Mouse (Mus musculus) frontal cortex, adult 2 months (tissue): ENCODE measurements around the gene Nrcam. TPM values are rescaled to one million over a fixed set of nuclear protein-coding genes. Genes with fewer than 3 reads are reported as not detected.
A peak's percentile ranks its signal among the peaks of the same experiment; 100 is the strongest.

Experiments used
- DNase-seq, 2 experiments: peaks; one replicate each; pipeline ENCODE4 v3.0.0; 2022; ENCODE audit warnings: low spot score in 1 of 2; ENCODE audit errors: extremely low spot score in 1 of 2
- polyA plus RNA-seq: library from polyadenylated mRNA; depleted of rRNA; stranded (reverse); fragments of >200 nt; gene quantifications from 2 replicates; pipeline ENCODE4 v1.2.3, GENCODE M21; 2012

Gene Nrcam
- polyA plus RNA-seq, 1 experiment: 159 TPM

DNA sequence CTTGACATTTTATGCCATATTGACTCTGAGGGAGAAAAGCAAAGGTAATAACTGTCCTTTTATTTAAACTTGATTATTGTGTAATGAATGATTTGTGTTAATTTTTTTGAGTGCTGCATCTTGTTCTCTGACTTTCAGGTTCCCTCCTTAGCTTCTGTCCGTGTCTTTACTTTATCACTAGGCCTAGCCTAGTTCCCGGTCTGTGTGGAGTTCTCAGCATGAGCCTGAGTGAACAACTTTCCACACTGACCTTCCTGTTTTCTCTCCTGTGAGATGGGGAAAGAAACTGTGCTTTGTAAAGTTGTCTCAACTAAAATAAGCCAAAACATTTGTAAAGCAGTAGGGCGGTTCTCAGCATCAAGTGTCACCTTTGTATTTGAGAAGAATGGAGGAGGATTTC is 179.9 kb downstream of the Nrcam start:
- DNase-seq: no peak

DNA sequence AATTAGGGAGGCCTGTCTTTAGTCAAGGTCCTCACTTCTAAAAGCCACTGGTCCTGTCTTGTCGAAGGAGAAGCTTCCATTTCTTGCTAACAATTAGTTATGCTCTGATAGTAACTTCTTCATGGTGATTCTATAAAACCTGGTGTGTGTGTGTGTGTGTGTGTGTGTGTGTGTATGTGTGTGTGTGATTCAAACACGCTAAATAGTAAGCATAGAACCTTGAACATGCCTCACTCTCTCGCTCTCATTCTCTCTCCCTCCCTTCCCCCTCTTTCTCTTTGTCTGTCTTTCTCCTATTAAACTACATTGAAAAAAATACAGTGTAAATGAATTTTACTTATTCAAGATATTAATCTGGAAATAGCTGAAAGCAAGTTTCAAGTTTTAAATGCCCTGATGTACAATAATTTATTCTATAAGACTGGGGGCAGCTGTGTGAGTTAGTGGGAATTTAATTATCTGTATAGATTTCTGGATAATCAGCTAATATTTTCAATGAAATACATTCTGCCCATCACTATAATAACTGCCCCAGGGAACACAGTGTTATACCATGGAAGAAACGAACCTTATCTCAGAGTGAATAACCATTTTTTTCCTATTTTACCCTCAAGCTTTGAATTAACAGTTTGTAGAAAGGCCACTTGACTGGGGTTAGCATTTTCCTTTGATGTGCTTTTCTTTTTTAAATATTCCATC is 180.9 kb downstream of the Nrcam start:
- DNase-seq: no peak

DNA sequence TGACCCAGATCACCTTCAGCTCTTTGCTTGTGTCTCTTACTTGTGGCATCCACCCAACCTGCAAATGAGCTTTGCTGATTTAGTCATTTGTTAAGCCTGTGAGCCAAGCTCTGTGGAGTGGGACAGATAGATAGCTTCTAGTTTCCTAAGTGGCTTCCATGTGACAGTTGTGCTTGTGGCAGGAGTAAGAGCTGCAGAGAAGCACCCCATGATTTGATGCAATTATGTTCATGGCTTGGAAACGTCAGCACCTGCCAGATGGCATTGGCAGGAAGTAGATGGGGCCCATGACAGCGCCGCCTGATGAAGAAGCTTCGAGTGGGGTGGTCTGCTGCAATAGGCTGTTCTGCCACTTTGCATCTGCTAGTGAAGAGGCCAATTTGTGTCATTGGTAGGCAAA is 186.4 kb downstream of the Nrcam start:
- no peak for DNase-seq

DNA sequence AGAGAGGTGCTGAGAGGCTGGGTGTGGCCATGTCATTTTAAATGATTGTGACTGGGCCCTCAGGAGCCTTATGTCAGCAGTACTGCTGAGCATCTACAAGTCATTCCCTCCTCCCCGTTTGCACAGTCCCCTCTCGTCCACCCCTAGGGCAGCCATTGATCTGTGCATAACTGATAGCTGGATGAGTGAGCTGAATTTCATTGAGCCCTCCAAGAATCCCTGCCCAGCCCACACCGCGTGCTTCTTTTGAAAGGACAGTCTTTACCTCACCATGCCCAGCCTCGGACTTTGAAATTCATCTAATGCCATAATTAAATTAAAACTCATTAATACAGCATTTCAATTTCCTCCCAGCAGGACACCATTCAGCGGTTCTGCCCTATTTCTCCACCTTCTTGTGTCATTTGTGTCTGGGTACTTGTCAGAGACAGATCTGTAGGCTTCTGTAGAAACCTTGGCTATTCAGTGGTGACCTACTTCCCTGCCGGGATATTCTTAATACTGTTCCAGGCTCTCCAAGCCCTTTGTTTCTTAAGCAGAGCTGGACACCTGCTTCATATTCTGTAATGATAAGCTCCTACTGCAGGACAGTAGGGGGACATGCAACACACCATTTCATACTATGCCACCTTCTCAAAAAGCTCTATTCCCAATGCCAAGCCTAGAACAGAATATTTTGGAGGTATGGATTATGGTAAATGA is 190.9 kb downstream of the Nrcam start:
- DNase-seq: no peak

DNA sequence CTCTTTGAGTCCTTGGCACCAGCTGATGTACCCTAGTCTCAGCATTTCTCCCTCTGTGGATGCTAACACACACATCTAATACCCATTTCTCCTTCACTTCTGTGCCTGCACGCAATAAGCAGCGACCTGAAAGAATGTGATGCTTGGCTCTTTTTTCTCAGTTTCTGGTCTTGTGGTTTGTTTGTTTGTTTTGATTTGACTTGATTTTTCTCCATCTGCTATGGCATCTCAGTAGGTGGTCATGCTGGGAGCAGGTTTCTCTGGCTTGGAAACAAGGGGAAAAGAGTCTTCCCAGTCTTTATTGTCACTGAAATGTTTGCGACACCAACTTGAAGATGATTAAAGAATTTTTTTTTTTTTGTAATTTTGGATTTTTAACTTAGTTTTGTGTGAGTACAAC is 192.8 kb downstream of the Nrcam start:
- no peak for DNase-seq

DNA sequence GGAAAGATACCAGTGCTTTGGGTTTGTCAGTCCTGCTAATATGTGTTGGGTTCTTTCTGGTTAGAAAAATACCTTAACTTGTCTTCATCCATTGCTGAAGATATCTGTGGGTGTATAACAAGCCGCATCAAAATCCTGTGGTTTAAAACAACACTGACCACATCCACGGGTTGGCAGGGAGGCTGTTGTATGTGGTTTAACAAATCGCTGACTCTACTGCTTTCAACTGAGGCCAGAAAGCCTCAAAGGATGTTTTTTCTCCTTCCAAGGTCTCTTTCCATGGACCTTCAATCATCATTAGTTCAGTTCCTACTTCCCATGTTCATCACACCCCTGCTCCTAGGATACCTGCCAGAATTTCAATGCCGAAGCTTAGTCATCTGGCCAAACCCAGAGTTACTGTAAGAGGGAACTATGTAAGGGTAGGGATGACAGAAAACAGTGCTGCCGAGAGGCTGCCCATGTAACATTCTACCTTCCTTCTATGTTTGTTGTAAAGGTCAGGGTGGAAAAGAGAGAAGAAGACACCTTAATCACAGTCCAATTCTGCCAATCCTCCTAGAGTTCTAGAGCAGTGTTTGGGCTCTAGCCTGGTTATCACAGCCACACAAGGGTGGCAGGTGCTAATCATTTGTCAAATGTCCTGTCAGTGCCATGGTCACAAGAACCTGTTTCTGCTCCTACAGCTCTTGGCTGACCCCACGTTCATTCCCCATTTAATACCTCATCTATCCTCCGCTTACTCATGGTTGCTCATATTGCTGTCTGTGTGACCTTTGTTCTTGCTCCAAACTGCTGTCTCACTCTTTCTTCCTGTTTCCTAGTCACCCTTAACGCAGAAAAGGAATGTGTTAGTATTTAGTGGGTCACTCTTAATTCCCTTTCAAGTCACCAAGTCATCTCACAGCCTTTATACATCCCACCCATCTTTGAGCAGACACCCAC is 196.2 kb downstream of the Nrcam start:
- DNase-seq: peak in 1 of 2 experiments; percentile 60

DNA sequence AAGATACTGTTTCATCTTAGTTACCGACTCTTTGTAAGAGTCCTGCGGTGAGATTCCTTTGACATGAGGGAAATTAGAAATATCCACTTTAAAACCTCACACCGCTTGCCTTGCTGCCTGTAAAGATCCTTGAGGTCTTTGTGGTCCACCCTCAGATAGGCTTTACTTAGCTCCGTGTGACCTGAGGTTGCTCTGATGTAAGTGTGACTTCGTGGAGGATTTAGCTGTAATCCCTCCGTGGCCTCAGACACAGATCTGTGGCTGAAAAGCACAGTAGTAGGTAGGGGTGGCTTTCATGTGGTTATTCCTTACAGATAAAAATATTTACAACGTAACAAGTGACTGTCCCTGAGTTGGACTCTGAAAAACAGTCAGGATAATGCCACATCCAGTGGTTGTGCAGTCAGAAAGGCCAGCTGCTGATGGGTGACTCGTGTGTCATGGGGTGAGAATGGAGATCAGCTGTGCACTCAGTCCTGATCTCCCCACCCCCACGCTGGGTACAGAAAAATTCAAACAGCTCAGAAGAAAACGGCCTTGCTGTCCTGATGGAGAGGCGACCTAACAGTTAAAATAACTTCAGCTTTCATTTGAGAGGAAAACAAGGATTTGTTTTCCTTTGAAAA is 199.8 kb downstream of the Nrcam start:
- no peak for DNase-seq

DNA sequence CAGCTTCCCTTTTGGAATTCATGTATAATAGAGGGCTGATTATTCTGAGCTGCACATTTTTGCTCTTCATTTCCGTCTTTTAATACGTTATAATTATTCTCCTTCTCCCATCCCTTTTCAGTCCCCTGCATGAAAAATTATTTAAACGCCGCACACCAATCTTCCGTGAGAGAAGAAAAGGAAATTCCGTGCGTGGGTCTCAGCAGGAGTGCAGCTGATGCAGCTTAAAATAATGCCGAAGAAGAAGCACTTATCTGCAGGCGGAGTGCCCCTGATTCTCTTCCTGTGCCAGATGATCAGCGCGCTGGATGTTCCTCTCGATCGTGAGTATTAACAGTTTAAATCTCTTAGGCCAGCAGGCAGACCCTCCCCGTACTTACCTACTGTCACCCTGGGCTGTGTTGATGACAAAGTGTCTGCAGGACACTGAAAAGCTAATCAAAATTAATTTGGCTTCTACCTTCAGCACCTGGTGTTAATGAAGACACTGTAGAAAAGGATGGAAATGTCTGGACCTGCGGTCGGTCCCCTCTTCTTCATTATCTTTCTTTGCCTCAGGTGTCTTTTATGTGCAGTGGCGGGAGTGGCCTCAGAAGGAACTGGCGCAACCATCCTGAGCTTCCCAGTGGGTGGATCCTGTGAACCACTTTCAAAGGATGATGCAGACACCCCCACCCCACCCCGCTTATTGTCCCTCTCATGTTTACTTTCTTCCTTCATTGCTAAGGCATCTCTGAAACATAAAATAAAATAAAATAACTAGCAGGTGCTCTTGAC is 203.8 kb downstream of the Nrcam start:
- peak in 1 of 2 experiments; percentile 57 for DNase-seq

DNA sequence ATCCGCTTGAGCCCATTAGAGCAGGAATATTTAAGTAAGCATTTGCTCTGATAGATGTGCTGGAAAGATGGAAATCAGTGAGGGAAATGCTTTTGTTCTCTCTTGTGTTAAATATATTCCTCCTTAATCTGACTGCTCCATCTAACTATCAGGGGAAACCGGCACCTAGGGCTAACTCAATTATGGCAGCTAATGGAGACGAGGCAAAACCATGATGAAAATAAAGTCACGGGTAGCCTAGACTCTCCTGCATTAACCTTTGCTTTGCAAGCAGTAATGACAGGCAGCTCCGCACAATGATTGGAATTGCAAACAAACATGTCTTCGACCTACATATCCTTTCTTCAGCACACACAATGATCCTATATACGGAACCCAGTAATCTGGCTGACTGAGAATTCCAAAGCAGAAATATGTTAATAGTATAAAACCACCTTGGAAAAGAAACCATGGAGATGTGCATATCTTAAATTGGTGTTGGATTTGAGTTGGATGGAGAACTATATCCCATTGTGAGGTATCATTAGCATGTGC is 205.5 kb downstream of the Nrcam start:
- DNase-seq: no peak

DNA sequence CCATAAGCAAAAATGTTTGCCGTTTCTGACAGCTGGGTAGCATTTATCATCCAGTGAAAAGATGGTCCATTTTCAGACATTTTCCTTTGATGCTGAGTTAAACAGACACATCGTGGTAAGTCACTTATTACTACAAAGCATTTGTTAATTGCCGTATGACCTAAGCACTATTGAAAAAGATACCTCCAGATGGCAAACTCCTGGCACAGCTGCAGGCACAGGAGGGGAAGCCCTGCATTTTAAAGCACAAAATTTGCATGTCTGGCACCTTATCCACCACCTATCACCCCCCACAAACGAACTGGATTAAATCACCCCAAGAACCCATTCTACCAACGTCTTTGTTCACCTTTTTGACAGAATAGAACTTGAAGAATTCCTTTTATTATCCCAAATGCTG is 206.9 kb downstream of the Nrcam start:
- no peak for DNase-seq

DNA sequence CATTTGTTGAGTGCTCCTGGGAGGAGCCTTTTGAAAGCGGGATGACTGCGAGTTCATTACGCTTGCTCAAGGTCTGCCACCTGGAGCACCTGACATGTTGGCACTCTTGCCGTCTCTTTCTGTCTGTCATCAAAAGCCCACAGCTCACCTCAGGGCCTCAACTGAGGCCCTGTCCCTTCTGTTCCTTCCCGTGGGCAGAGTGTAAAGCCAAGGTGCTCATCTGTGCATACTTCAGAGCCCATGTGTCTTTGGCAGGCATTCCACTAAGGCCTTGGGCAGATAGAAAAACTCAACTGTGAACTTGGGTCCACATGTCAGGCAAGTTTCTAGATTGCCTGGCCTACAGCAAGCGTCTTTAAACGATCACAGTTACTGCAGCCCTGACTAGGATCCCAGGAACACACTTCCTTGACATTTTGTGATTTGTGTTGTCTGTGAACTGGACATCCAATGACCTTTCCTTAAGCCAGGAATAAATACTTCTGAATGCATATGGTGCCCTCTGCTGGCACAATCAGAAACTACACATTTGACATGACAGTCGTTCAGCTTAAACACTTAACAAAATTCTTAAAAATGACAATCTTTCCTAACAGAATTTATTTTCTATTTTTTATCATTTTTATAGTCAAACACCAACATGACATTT is 219.2 kb downstream of the Nrcam start:
- peak; percentile 41 to 92 for DNase-seq

DNA sequence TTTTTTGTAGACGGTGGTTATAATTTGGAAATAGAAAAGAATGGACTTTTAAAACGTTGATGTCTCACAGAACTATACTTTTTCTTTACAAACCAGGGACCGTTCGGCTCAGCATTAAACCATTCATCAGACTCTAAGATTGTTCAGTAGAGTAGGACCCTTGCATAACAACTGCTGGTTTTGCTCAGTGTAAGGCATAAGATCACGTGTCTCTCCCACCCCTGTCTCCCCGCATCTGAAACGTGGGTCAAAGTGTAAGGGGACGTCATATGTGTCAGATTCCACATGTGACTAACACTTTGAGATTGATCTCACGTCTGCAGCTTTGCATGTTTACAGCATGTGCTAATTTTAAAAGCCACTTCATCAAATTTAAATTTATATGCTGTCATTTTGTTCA is 219.8 kb downstream of the Nrcam start:
- no peak for DNase-seq

DNA sequence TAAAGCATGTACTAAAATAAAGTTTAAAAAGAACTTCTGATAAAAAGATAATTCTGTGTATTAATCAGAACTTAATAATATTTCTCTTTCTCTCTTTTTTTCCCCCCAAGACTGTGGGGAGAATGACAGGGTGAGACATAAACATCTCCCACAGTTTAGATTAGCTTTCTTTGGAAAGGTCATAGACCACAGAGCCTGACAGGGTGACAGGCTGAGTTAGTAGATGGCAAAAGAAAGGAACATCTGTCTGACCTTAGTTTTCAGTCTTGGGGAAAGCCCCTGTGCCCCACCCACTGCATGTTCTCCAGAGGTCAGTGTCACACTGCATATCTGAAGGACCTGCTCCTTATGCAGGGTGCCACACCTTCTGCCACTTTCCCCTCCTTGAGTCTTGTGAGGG is 222.9 kb downstream of the Nrcam start:
- DNase-seq: no peak

DNA sequence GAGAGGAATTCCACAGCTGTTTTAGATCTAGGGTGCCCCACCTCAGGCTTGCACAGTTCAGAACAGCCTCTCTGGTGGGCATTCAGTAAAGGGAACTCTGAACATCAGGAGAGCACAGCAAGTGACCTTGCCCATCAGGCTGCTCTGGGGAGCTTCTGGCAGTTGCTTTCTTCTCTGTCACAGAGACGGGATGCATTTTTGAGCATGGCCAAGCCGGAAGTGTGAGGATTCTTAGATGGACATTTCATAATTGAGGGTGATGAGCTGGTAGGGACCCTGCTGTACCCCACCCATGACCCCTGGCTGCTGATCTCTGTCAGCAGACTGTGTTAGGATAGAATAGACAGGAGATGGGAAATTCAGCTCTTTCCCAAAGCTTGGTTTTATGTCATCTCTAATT is 225.4 kb downstream of the Nrcam start:
- no peak for DNase-seq

DNA sequence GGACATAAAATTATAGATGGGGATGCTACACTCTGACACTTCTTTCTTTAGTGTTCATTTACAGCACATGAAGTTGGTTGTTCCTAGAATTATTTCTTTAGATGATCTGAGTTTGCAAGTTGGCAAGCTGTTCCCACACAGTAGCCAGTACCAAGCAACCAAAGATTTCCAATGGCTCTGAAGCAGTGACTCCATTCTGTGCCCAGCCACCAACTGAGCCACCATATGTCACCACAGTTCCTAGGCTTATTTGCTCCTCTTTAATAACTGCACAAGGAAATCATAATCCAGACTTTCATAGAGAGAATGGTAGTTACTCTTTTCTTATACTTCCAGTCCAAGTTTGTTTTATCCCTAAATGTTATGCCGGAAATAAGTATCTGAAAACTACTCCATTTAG is 226.1 kb downstream of the Nrcam start:
- no peak for DNase-seq

DNA sequence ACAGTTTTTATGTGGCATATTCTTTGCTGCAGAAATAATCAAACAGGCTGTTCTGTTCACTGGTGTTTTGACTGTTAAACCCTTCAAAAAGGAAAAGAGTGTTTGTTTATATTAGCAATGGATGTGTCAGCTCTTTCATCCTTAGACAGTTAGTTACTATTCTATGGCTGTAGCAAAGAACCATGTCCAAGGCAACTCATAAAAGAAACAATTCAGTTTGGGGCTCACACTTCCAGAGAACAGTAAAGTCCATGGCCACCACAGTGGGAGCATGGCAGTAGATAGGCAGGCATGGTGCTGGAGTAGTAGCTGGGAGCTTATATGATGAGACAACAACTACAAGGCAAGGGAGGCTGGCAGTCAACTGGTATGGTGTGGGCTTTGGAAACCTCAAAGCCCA is 231.3 kb downstream of the Nrcam start:
- DNase-seq: no peak

DNA sequence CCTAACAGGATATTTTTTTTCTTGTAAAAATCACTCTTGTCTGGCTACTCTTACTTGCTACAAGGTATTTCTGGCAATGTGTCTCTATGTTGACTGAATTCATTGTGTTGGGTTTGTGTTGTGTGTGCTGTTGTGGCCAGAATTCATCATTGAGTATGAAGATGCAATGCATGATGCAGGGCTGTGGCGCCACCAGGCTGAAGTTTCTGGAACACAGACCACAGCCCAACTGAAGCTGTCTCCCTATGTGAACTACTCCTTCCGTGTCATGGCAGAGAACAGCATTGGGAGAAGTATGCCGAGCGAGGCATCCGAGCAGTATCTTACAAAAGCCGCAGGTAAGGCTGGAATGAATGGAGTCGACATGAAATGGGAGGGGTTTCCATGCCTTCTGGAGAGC is 241.4 kb downstream of the Nrcam start:
- no peak for DNase-seq

DNA sequence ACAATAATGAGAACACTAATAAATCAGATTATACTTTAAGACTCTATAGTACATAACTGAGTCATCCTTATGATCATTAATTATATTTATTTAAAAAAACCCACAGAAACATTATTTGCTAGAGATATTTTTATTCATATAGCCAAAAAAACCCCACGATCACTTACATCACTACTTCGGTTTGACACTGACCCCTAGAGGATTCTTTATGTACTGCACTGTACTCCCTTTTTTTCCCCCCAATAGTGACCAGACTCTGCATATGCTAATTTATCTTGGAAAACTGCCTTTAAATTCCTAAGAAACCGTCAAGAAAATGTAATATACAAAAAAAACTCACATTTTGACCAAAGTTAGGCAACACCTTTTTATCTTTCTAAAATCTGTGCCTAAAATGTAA is 244.0 kb downstream of the Nrcam start:
- peak in 1 of 2 experiments; percentile 65 for DNase-seq

DNA sequence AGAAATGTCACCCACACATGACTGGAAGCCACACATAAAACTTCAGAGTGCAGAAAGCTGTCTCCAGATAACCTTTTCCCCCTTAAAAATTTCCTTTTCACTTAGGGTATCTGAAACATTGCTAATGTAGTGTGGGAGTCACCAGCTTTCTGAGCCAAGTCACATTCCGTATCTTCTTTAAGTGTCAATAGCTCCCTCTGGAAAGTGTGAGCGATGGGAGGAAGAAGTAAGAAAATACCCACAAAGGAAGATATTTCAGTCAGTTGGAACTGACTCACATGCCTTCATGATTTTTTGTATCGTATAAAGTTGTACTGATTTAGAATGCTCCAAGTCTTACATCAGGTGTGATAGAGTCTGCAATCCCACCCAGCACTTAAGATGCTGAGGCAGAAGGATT is 245.5 kb downstream of the Nrcam start:
- peak in 1 of 2 experiments; percentile 33 for DNase-seq
